Mouse (Mus musculus): Measurements from ENCODE around the gene Ppa1. TPM values are rescaled to one million over a fixed set of nuclear protein-coding genes. Genes with fewer than 3 reads are reported as not detected.
A peak's percentile ranks its signal among the peaks of the same experiment; 100 is the strongest.

Gene Ppa1
- polyA plus RNA-seq, 1 experiment from 2014 or later, result 113 TPM

GRCm38 (mm10) chr10:61697028-61697427 is 48.7 kb downstream of the Ppa1 start:
- peak overlapping the region; percentile 100 for H3K4me2 ChIP-seq
- H3K9me3 ChIP-seq, result no peaks in the 10 kb centered on the region
- no peak for ATAC-seq (ENCODE audit: extremely low read depth, insufficient number of reproducible peaks, low FRiP score, low TSS enrichment)
- no peak overlapping the region for H3K27ac ChIP-seq (replicated peaks)
- 88% methylated on average over 2 of the region's 2 CpGs for WGBS
- H3K9ac ChIP-seq, result peak overlapping the region; percentile 88
- H3K27me3 ChIP-seq (replicated peaks), result no peaks in the 10 kb centered on the region
- H3K36me3 ChIP-seq, result peaks cover 56% of the 10 kb centered on the region
- H3K4me1 ChIP-seq, result peaks cover 17% of the 10 kb centered on the region
- H3K4me3 ChIP-seq, result peak overlapping the region; percentile 98

GRCm38 (mm10) chr10:61704663-61705062 is 56.3 kb downstream of the Ppa1 start:
- H3K4me2 ChIP-seq, result no peak overlapping the region
- no peaks in the 10 kb centered on the region for H3K9me3 ChIP-seq
- no peaks in the 10 kb centered on the region for H3K27me3 ChIP-seq (replicated peaks)
- peaks cover 42% of the 10 kb centered on the region for H3K36me3 ChIP-seq
- no peak overlapping the region for H3K4me3 ChIP-seq
- no peak overlapping the region for H3K9ac ChIP-seq
- H3K4me1 ChIP-seq, result peaks cover 4% of the 10 kb centered on the region; the same call in 1 of the 2 replicates
- WGBS, result 73% methylated on average over 4 of the region's 4 CpGs
- no peak overlapping the region for H3K27ac ChIP-seq (replicated peaks)
- no peak for ATAC-seq (ENCODE audit: extremely low read depth, insufficient number of reproducible peaks, low FRiP score, low TSS enrichment)

GRCm38 (mm10) chr10:61706412-61707375 is 58.3 kb downstream of the Ppa1 start:
- ATAC-seq (ENCODE audit: extremely low read depth, insufficient number of reproducible peaks, low FRiP score, low TSS enrichment), result no peak
- 60% methylated on average over 6 of the region's 6 CpGs for WGBS
- H3K4me1 ChIP-seq, result peaks cover 4% of the 10 kb centered on the region; the same call in 1 of the 2 replicates

GRCm38 (mm10) chr10:61713601-61714000 is 65.2 kb downstream of the Ppa1 start:
- Histone ChIP-seq H3K27ac (replicated peaks) (no peak overlapping the region), H3K9me3 (no peaks in the 10 kb centered on the region), H3K4me3 (no peak overlapping the region), H3K27me3 (replicated peaks) (peaks cover 7% of the 10 kb centered on the region; the same call in 1 of the 2 replicates), H3K4me1 (peaks cover 16% of the 10 kb centered on the region), H3K36me3 (no peaks in the 10 kb centered on the region), H3K9ac (no peak overlapping the region), H3K4me2 (no peak overlapping the region)
- WGBS, result 73% methylated on average over 3 of the region's 3 CpGs
- ATAC-seq (ENCODE audit: extremely low read depth, insufficient number of reproducible peaks, low FRiP score, low TSS enrichment), result no peak

More at GRCm38 (mm10) chr10:61706412-61707375, 58.3 kb downstream of the Ppa1 start:
- H3K27ac ChIP-seq (replicated peaks), result no peak overlapping the region
- peaks cover 7% of the 10 kb centered on the region; the same call in 1 of the 2 replicates for H3K27me3 ChIP-seq (replicated peaks)
- H3K36me3 ChIP-seq, result peaks cover 31% of the 10 kb centered on the region
- no peaks in the 10 kb centered on the region for H3K9me3 ChIP-seq
- H3K4me3 ChIP-seq, result no peak overlapping the region
- H3K4me2 ChIP-seq, result no peak overlapping the region
- H3K9ac ChIP-seq, result no peak overlapping the region

GRCm38 (mm10) chr10:61714146-61714545 is 65.8 kb downstream of the Ppa1 start:
- Histone ChIP-seq H3K4me3 (no peak overlapping the region), H3K4me1 (peaks cover 16% of the 10 kb centered on the region), H3K4me2 (no peak overlapping the region), H3K9ac (no peak overlapping the region), H3K27ac (replicated peaks) (no peak overlapping the region), H3K9me3 (no peaks in the 10 kb centered on the region), H3K36me3 (no peaks in the 10 kb centered on the region), H3K27me3 (replicated peaks) (peaks cover 7% of the 10 kb centered on the region; the same call in 1 of the 2 replicates)
- ATAC-seq (ENCODE audit: extremely low read depth, insufficient number of reproducible peaks, low FRiP score, low TSS enrichment), result no peak
- 88% methylated on average over 4 of the region's 4 CpGs for WGBS

- H3K36me3 ChIP-seq, result no peaks in the 10 kb centered on the region
- peak within 1 kb of the TSS; percentile 86 for H3K9ac ChIP-seq
- H3K4me1 ChIP-seq, result peaks cover 16% of the 10 kb centered on the region
- H3K4me3 ChIP-seq, result peak within 1 kb of the TSS; percentile 73
- 13% methylated on average over 33 of the region's 36 CpGs for WGBS
- no peaks in the 10 kb centered on the region for H3K9me3 ChIP-seq
- H3K27me3 ChIP-seq (replicated peaks), result peaks cover 7% of the 10 kb centered on the region; the same call in 1 of the 2 replicates
- peak within 1 kb of the TSS; percentile 56 for H3K27ac ChIP-seq (replicated peaks)
- peak; percentile 81 for ATAC-seq (ENCODE audit: extremely low read depth, insufficient number of reproducible peaks, low FRiP score, low TSS enrichment)
- peak within 1 kb of the TSS; percentile 91 for H3K4me2 ChIP-seq
Observed at GRCm38 (mm10) chr10:61714771-61715461, 66.6 kb downstream of the Ppa1 start, which contains the start of gene Aifm2. TSS of gene Aifm2 (plus strand) at chr10:61715263.

GRCm38 (mm10) chr10:61715462-61715837 is 67.1 kb downstream of the Ppa1 start:
- no peak; the same call in 1 of the 2 replicates for ATAC-seq (ENCODE audit: extremely low read depth, insufficient number of reproducible peaks, low FRiP score, low TSS enrichment)
- peaks cover 6% of the 10 kb centered on the region; the same call in 1 of the 2 replicates for H3K27me3 ChIP-seq (replicated peaks)
- peaks cover 16% of the 10 kb centered on the region for H3K4me1 ChIP-seq
- peak overlapping the region; percentile 73 for H3K4me3 ChIP-seq
- no peaks in the 10 kb centered on the region for H3K36me3 ChIP-seq
- peak overlapping the region; percentile 91 for H3K4me2 ChIP-seq
- H3K27ac ChIP-seq (replicated peaks), result peak overlapping the region; percentile 32; the same call in 1 of the 2 replicates
- WGBS, result 1% methylated on average over 11 of the region's 11 CpGs
- no peaks in the 10 kb centered on the region for H3K9me3 ChIP-seq
- H3K9ac ChIP-seq, result peak overlapping the region; percentile 86

GRCm38 (mm10) chr10:61715996-61716864 is 67.9 kb downstream of the Ppa1 start:
- Histone ChIP-seq H3K36me3 (no peaks in the 10 kb centered on the region), H3K4me2 (peak overlapping the region; percentile 91), H3K4me3 (peak overlapping the region; percentile 73), H3K4me1 (peaks cover 16% of the 10 kb centered on the region), H3K27ac (replicated peaks) (peak overlapping the region; percentile 32; the same call in 1 of the 2 replicates), H3K27me3 (replicated peaks) (no peaks in the 10 kb centered on the region), H3K9me3 (no peaks in the 10 kb centered on the region), H3K9ac (peak overlapping the region; percentile 86)
- 62% methylated on average over 7 of the region's 7 CpGs for WGBS
- ATAC-seq (ENCODE audit: extremely low read depth, insufficient number of reproducible peaks, low FRiP score, low TSS enrichment), result no peak

GRCm38 (mm10) chr10:61717406-61718296 is 69.3 kb downstream of the Ppa1 start:
- Histone ChIP-seq H3K36me3 (no peaks in the 10 kb centered on the region), H3K27me3 (replicated peaks) (no peaks in the 10 kb centered on the region), H3K4me3 (no peak overlapping the region), H3K4me2 (no peak overlapping the region), H3K9ac (no peak overlapping the region), H3K9me3 (no peaks in the 10 kb centered on the region), H3K27ac (replicated peaks) (no peak overlapping the region), H3K4me1 (peaks cover 16% of the 10 kb centered on the region)
- no peak for ATAC-seq (ENCODE audit: extremely low read depth, insufficient number of reproducible peaks, low FRiP score, low TSS enrichment)
- 84% methylated on average over 12 of the region's 12 CpGs for WGBS

- H3K27ac ChIP-seq (replicated peaks), result no peak overlapping the region
- no peaks in the 10 kb centered on the region for H3K27me3 ChIP-seq (replicated peaks)
- no peaks in the 10 kb centered on the region for H3K9me3 ChIP-seq
- H3K4me2 ChIP-seq, result no peak overlapping the region
- ATAC-seq (ENCODE audit: extremely low read depth, insufficient number of reproducible peaks, low FRiP score, low TSS enrichment), result no peak
- H3K4me1 ChIP-seq, result peaks cover 19% of the 10 kb centered on the region
- no peak overlapping the region for H3K4me3 ChIP-seq
- no peak overlapping the region for H3K9ac ChIP-seq
- H3K36me3 ChIP-seq, result no peaks in the 10 kb centered on the region
- 80% methylated on average over 7 of the region's 7 CpGs for WGBS
Observed at GRCm38 (mm10) chr10:61720331-61720730, 72.0 kb downstream of the Ppa1 start.

Measured in heart, embryonic 13.5 days (tissue).